Comparison of ENCODE assay signal across 16 mouse cellular contexts in the genomic region with DNA sequence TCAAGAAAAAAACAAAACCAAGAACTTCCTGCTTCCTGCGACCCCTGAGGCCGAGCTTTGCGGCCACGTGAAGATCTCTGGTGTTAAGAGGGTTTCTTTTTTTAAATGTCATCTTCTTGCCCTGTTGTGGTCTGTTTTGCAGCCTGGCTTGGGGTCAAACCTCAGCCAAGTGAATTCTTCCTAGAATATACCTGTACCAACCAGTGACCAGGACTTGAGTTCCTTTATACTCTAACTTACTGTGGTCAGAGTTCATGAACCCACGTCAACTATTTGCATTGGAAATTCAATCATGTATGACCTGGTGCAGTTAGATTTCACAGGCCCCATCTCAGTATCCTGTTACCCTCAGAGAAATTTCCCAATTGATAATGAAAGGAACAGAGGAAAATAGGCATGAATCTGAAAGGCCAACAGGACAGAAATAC.
"Had no signal": no experiment of that assay in that cellular context is flagged by ENCODE, and none has a peak within 500 bp of the region (broad histone marks: within the 10 kb centered on the region; RNA-seq: fewer than 3 reads in every experiment).

No protein-coding gene starts in this region.

- H3K9ac ChIP-seq: limb, embryonic 12.5 days; liver, embryonic 13.5 days; liver, postnatal 0 days; lung, embryonic 15.5 days; midbrain, embryonic 15.5 days; neural tube, embryonic 13.5 days had no signal

- DNase-seq: kidney, postnatal 14 days; layer of hippocampus, adult 9-11 months; liver; liver, embryonic 13.5 days; liver, postnatal 0 days; lung, postnatal 14 days; right cerebral cortex, postnatal 14 days; thymus, postnatal 36 days had no signal

- H3K4me3 ChIP-seq: limb, embryonic 12.5 days; liver, embryonic 13.5 days; lung, embryonic 15.5 days; megakaryocyte, embryonic 14.5 days; midbrain, embryonic 15.5 days; neural tube, embryonic 13.5 days had no signal

- H3K27ac ChIP-seq: limb, embryonic 12.5 days; liver, embryonic 13.5 days; lung, embryonic 15.5 days; macrophage; midbrain, embryonic 15.5 days; neural tube, embryonic 13.5 days had no signal

- H3K36me3 ChIP-seq: midbrain, embryonic 15.5 days had no signal

- H3K4me1 ChIP-seq: midbrain, embryonic 15.5 days had no signal

- H3K27me3 ChIP-seq: midbrain, embryonic 15.5 days; neural tube, embryonic 13.5 days had no signal

- H3K4me2 ChIP-seq: limb, embryonic 12.5 days; liver, embryonic 13.5 days; lung, embryonic 15.5 days; midbrain, embryonic 11.5 days; midbrain, embryonic 15.5 days; neural tube, embryonic 13.5 days had no signal

- ATAC-seq: intestine, embryonic 16.5 days; liver, postnatal 0 days; midbrain, embryonic 15.5 days had no signal

- H3K9me3 ChIP-seq: liver, embryonic 13.5 days; lung, embryonic 15.5 days; midbrain, embryonic 15.5 days; neural tube, embryonic 13.5 days had no signal
